Comparison of ENCODE assay signal across 9 mouse cellular contexts in genomic region chr7:29559290-29559689, GRCm38 (mm10). TPM values are rescaled to one million over a fixed set of nuclear protein-coding genes. Genes with fewer than 3 reads are reported as not detected.
DNase-seq lines count a peak whose midpoint lies in the region; ATAC-seq and TF ChIP-seq lines count a peak whose summit lies in the region.
"Had no signal": no experiment of that assay in that cellular context is flagged by ENCODE, and none has a peak within 500 bp of the region (broad histone marks: within the 10 kb centered on the region; RNA-seq: fewer than 3 reads in every experiment).

No protein-coding gene starts in this region.

- H3K27me3 ChIP-seq in kidney, postnatal 0 days (ENCODE audit: insufficient read depth, low read length), result no peaks in the 10 kb centered on the region
- H3K27me3 ChIP-seq in CH12.LX (replicated peaks), result peaks cover 1% of the 10 kb centered on the region
- H3K27me3 ChIP-seq in forebrain, embryonic 14.5 days (replicated peaks; ENCODE audit: control insufficient read depth, insufficient read depth, low read length), result no peaks in the 10 kb centered on the region

- WGBS in kidney, postnatal 0 days, result 79% methylated on average over 4 of the region's 4 CpGs
- WGBS in forebrain, embryonic 14.5 days, result 76% methylated on average over 4 of the region's 4 CpGs

- no peak overlapping the region for H3K27ac ChIP-seq in kidney, postnatal 0 days
- H3K27ac ChIP-seq in CH12.LX (ENCODE audit: insufficient read depth, low read depth), result no peak overlapping the region
- no peak overlapping the region for H3K27ac ChIP-seq in forebrain, embryonic 14.5 days (ENCODE audit: low read depth, low read length)

- TF ChIP-seq EP300 in CH12.LX (IDR thresholded peaks at IDR 0.05; ENCODE audit: low read length), result no peak

- no peak for ATAC-seq in kidney, postnatal 0 days (replicated peaks; ENCODE audit: low FRiP score, low read depth)
- ATAC-seq in granulocyte monocyte progenitor cell, adult 5-6 weeks (replicated peaks; ENCODE audit: poor library complexity, severe bottlenecking), result no peak
- ATAC-seq in forebrain, embryonic 14.5 days, result no peak

- dilution Hi-C loops in CH12.LX (cut with MboI; ENCODE audit: extremely low pct_ligation_motif_present, extremely low pct_unique_long_range_greater_than_20kb, low sequenced_read_pairs), result no loop called here

- H3K36me3 ChIP-seq in kidney, postnatal 0 days (ENCODE audit: insufficient read depth, low read length), result no peaks in the 10 kb centered on the region
- no peaks in the 10 kb centered on the region for H3K36me3 ChIP-seq in CH12.LX (replicated peaks in 1 of 2; ENCODE audit: control insufficient read depth in 1 of 2, insufficient read depth in 1 of 2, low read length in 1 of 2)
- H3K36me3 ChIP-seq in forebrain, embryonic 14.5 days (ENCODE audit: control insufficient read depth, insufficient read depth, low read length), result no peaks in the 10 kb centered on the region

- DNase-seq in kidney, postnatal 0 days (ENCODE audit: low spot score), result no peak
- no peak for DNase-seq in kidney, postnatal 14 days
- DNase-seq in CH12.LX (ENCODE audit: extremely low read depth), result peak; percentile 33
- peak; percentile 18 for DNase-seq in MEL-GATA-1-ER (ENCODE audit: extremely low read depth, low read depth)
- DNase-seq in lung, postnatal 10 days, result peak; percentile 15
- no peak for DNase-seq in gastrocnemius, postnatal 36 days
- DNase-seq in forebrain, embryonic 14.5 days (ENCODE audit: low spot score), result no peak

- no peaks in the 10 kb centered on the region for H3K4me1 ChIP-seq in kidney, postnatal 0 days (replicated peaks; ENCODE audit: insufficient read depth, low read length)
- H3K4me1 ChIP-seq in CH12.LX (ENCODE audit: control insufficient read depth in 1 of 2, insufficient read depth in 2 of 2), result peaks cover 0 to 9% of the 10 kb centered on the region in 2 experiments; a peak in 2 of 4 replicates
- no peaks in the 10 kb centered on the region for H3K4me1 ChIP-seq in forebrain, embryonic 14.5 days (ENCODE audit: control insufficient read depth, insufficient read depth, low read length)

- no peak for TF ChIP-seq POLR2A in CH12.LX (IDR thresholded peaks at IDR 0.05; ENCODE audit: low read depth, low read length)

- no peaks in the 10 kb centered on the region for H3K9me3 ChIP-seq in kidney, postnatal 0 days (replicated peaks; ENCODE audit: low read length)
- H3K9me3 ChIP-seq in CH12.LX (replicated peaks; ENCODE audit: low read length), result no peaks in the 10 kb centered on the region
- no peaks in the 10 kb centered on the region for H3K9me3 ChIP-seq in forebrain, embryonic 14.5 days (replicated peaks; ENCODE audit: control insufficient read depth, low read length)

- intact Hi-C loops in gastrocnemius, postnatal 36 days (cut with DNase I), result no loop called here

- peak; percentile 49 for TF ChIP-seq CTCF in kidney, postnatal 0 days (IDR thresholded peaks at IDR 0.05; ENCODE audit: low read depth)
- TF ChIP-seq CTCF in CH12.LX (conservative IDR thresholded peaks at IDR 0.05 in 1 of 2, IDR thresholded peaks at IDR 0.05 in 1 of 2; ENCODE audit: low read depth in 2 of 2, low read length in 2 of 2), result peak; percentile 40 to 55; a peak in 3 of 4 replicates

- no peak; the same call in 1 of the 2 replicates for TF ChIP-seq RAD21 in CH12.LX (IDR thresholded peaks at IDR 0.05; ENCODE audit: low read depth, low read length)

- no peak overlapping the region for H3K9ac ChIP-seq in kidney, postnatal 0 days (ENCODE audit: low read depth, low read length)
- H3K9ac ChIP-seq in CH12.LX (ENCODE audit: insufficient read depth, low read depth), result no peak overlapping the region
- H3K9ac ChIP-seq in forebrain, embryonic 14.5 days (ENCODE audit: low read length), result no peak overlapping the region

- no peaks in the 10 kb centered on the region for H3K79me2 ChIP-seq in CH12.LX (replicated peaks; ENCODE audit: control insufficient read depth, extremely low read depth, insufficient read depth, poor library complexity, severe bottlenecking)

- H3K4me2 ChIP-seq in kidney, postnatal 0 days (ENCODE audit: low read length), result no peak overlapping the region
- H3K4me2 ChIP-seq in CH12.LX (ENCODE audit: insufficient read depth, low read depth, poor library complexity, severe bottlenecking), result no peak overlapping the region
- H3K4me2 ChIP-seq in forebrain, embryonic 14.5 days (ENCODE audit: low read length), result no peak overlapping the region

- in situ Hi-C loops in CH12.LX (cut with MboI; ENCODE audit: low pct_ligation_motif_present, low pct_unique_long_range_greater_than_20kb, low sequenced_read_pairs), result no loop called here

- H3K4me3 ChIP-seq in kidney, postnatal 0 days (replicated peaks; ENCODE audit: low read depth, low read length), result no peak overlapping the region
- H3K4me3 ChIP-seq in CH12.LX (replicated peaks in 1 of 3; ENCODE audit: low read depth in 2 of 3, low read length in 2 of 3, poor library complexity in 1 of 3), result no peak overlapping the region
- H3K4me3 ChIP-seq in forebrain, embryonic 14.5 days (ENCODE audit: low read depth, low read length), result no peak overlapping the region
- H3K4me3 ChIP-seq: myocyte had no signal

TF ChIP-seq in CH12.LX, 34 proteins besides CTCF, POLR2A, EP300 and RAD21:
- TF ChIP-seq ETS1 (conservative IDR thresholded peaks at IDR 0.05; ENCODE audit: low read depth, low read length), result no peak
TF ChIP-seq in CH12.LX: peak in this region for 0.

RNA-seq across cellular contexts. Expression of gene Sipa1l3, which starts 40.8 kb away (rescaled TPM):
- polyA plus RNA-seq in kidney, postnatal 0 days (2015; fragmentation: Nextera tagmentation; extraction: Ambion mirVana), result 8.3 and 10.2 TPM in 2 replicates
- total RNA-seq in CH12.LX (2012; rRNA removed) (5.2 and 5.9 TPM in 2 replicates), CH12.LX (2014; rRNA removed) (0.61 and 1.6 TPM in 2 replicates)
- 7.2 and 8.8 TPM in 2 replicates for polyA plus RNA-seq in CH12.LX (2012; ENCODE audit: insufficient read length, low read depth)
- total RNA-seq in granulocyte monocyte progenitor cell, adult 5-6 weeks (2014; fragmentation: Nextera tagmentation), result 39.4 and 43.1 TPM in 2 replicates
- total RNA-seq in granulocyte monocyte progenitor cell, adult 5-6 weeks (2017), result 5.8 and 6.2 TPM in 2 replicates
- total RNA-seq in gastrocnemius, postnatal 36 days (2021), result 1 to 10 TPM; 6.3 to 6.5 TPM
- 6.2 and 11.9 TPM in 2 replicates for polyA plus RNA-seq in forebrain, embryonic 14.5 days (2014; fragmentation: Nextera tagmentation; extraction: Ambion mirVana)

Comparison
In these comparisons a context has a peak if more than half of its experiments do, and no peak if none do; other contexts are left out.
1. DNase-seq: peak in CH12.LX (single experiment), MEL-GATA-1-ER (single experiment) and lung, postnatal 10 days (single experiment); none in kidney, postnatal 0 days (single experiment), kidney, postnatal 14 days (single experiment), gastrocnemius, postnatal 36 days (0 of 2) and forebrain, embryonic 14.5 days (single experiment).